Mouse (Mus musculus) lung, adult 2 months (tissue): ENCODE measurements around the gene Nav2. TPM values are rescaled to one million over a fixed set of nuclear protein-coding genes. Genes with fewer than 3 reads are reported as not detected.

Experiments
- DNase-seq: peaks from one replicate; pipeline ENCODE4 v3.0.0; 2022
- H3K4me1 ChIP-seq: fragments of 200-500 bp; 2 replicates; pipeline ENCODE4 v1.6.1; 2011; ENCODE audit warnings: low read length; ENCODE audit not compliant: control insufficient read depth, insufficient read depth
- H3K4me3 ChIP-seq: fragments of 200-500 bp; replicated peaks from 2 replicates; pipeline ENCODE3; 2011; ENCODE audit warnings: low read depth, mild to moderate bottlenecking, control low read depth, low read length; ENCODE audit errors: extremely low read depth
- CTCF ChIP-seq: fragments of 200-500 bp; IDR thresholded peaks from 2 replicates; pipeline ENCODE4 v1.5.1; 2011; ENCODE audit warnings: mild to moderate bottlenecking, low read length, control low read depth; ENCODE audit not compliant: insufficient read depth
- POLR2A ChIP-seq: fragments of 200-500 bp; IDR thresholded peaks from 2 replicates; pipeline ENCODE4 v1.6.1; 2011; ENCODE audit warnings: low read depth, mild to moderate bottlenecking, control low read depth, low read length, borderline replicate concordance; ENCODE audit errors: extremely low read depth
- WGBS: fragments of 180-500 bp; shearing (Covaris S2); methylation state at CpG from one replicate; pipeline ENCODE4 v1.1.7; 2018; 5-methylcytosine and 5-hydroxymethylcytosine counted together
- polyA plus RNA-seq: library from polyadenylated mRNA; depleted of rRNA; stranded (reverse); fragments of >200 nt; gene quantifications from 2 replicates; pipeline ENCODE4 v1.2.3, GENCODE M21; 2012

Gene Nav2
- polyA plus RNA-seq, 1 experiment: 33.9 TPM

DNA sequence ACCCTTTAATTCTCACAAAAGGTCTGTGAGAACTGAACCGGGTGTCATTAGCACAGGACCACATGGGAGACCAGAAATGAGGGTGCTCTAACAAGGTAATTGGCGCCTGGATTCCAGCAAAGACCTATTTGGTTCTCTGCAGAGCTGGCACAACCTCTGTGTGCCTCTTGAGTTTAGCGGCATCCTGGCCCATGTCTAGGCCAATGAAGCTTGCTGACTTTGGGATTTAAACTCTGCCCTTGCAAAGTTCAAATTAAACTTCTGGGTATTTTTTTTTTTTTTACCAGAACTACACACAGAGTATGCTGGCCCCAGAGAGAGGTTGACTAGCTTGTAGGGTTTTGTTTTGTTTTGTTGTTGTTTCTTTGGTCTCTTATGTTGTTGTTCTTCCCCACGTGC, 617.6 kb downstream of the Nav2 start:
- H3K4me3 ChIP-seq: no peak overlapping the region
- H3K4me1 ChIP-seq: peaks cover 6% of the 10 kb centered on the region; the same call in 1 of the 2 replicates
- WGBS: 76% methylated on average over 4 of the region's 4 CpGs
- TF ChIP-seq CTCF (no peak), POLR2A (no peak)
- no peak for DNase-seq

DNA sequence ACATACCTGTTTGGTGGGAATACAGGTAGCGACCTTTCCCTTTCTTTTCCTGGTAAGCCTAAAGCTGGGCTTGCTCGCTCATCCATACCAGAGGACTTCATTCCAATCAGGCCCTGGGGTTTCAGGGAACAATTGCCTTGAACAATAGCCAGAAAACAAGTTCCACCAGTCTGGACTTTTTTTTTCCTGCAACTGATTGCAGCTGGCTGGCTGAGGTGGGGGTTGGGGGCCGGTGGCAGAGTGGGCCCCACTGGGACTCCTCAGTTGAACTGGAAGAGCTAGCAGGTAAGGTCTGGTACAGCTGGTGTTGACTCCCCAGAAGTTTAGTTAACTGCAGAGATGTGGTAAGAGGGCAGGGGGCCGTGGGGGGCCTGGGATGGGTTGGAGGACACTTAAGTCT, 619.0 kb downstream of the Nav2 start:
- 34% methylated on average over 4 of the region's 4 CpGs for WGBS
- H3K4me1 ChIP-seq: peaks cover 6% of the 10 kb centered on the region; the same call in 1 of the 2 replicates
- no peak for DNase-seq
- no peak overlapping the region for H3K4me3 ChIP-seq
- TF ChIP-seq POLR2A (no peak), CTCF (no peak)

DNA sequence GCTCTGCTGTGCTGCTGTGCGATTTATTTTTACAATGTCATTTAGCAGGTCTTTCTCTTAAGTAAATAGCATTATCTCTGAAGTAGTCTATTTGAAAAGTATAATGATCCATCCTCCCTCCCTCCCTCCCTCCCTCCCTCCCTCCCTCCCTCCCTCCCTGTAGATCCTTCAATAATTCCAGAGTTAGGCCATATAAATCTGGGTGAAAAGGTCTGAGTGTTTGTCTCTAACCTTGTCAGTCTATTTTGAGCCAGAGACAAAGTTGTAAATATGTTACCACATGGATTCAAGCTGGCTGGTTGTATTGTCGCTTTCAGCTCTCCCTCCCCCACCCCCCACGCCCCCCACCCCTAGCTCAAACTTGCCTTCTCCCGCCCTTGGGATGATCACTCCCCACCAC, 619.4 kb downstream of the Nav2 start:
- DNase-seq: no peak
- Histone ChIP-seq H3K4me1 (peaks cover 2% of the 10 kb centered on the region; the same call in 1 of the 2 replicates), H3K4me3 (no peak overlapping the region)
- WGBS: 42% methylated on average over 4 of the region's 4 CpGs
- TF ChIP-seq CTCF: no peak
- no peak for TF ChIP-seq POLR2A

DNA sequence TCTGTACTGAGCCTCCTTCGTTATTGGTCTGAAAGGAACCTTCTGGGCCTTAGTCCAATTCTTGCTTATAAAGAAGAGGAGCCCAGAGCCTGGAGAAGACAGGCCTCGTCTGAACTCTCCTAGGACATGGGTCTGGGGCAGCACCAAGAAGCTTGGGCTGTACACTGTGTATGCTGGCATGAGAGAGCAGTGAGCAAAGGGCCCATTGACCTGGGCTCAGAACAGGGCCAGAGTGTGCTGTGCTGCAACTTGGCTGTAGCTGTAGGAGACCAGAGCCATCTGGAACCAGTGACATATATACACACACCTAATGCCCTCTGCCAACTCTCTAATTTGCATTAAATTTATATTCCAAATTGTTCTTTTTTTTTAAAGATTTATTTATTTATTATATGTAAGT, 621.0 kb downstream of the Nav2 start:
- WGBS: 52% methylated on average over 2 of the region's 2 CpGs

DNA sequence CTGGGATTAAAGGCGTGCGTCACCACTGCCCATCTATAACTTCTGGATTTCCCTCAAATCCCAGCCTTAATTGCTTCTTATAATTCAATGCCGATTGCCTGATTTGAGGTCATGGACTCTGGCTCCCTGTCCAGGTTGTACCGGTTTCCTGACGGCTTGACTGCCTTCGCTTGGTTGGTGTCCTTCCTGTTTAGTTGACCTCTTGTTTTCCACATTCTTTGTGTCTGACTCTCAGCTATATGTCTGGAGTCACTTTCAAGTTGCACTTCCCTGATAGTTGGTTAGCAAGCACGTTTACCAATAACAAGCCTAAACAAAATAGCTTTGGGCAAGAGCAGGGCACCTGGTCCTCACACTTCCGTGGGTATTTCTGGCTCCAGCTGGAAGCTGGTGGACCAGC, 625.1 kb downstream of the Nav2 start:
- H3K4me1 ChIP-seq: no peaks in the 10 kb centered on the region
- H3K4me3 ChIP-seq: no peak overlapping the region
- TF ChIP-seq POLR2A (no peak), CTCF (no peak)
- WGBS: 67% methylated on average over 8 of the region's 8 CpGs
- no peak for DNase-seq

More for the DNA sequence above, 621.0 kb downstream of the Nav2 start:
- Histone ChIP-seq H3K4me1 (no peaks in the 10 kb centered on the region; the same call in 1 of the 2 replicates), H3K4me3 (no peak overlapping the region)
- TF ChIP-seq CTCF (no peak), POLR2A (no peak)
- DNase-seq: no peak

DNA sequence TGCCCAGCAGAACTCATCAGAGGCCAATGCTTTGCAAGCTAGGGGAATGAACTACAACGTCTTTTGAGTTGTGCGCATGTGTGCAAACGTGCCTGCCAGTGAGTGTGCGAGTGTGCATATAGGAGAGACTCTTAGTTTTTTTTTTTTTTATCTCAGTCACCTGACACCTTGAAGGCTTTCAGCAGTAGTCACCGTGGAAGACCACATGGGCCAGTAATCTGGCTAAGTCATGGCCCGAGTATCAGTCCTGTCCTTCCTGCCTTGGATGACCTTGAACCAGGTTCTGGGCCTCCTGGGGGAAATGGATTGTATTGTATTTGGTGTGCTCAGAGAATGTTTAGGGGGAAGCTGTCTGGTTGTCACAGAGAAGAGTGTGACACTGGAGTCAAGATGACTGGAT, 625.7 kb downstream of the Nav2 start:
- no peak for DNase-seq
- H3K4me1 ChIP-seq: no peaks in the 10 kb centered on the region
- TF ChIP-seq POLR2A (no peak), CTCF (no peak)
- H3K4me3 ChIP-seq: no peak overlapping the region
- WGBS: 72% methylated on average over 6 of the region's 6 CpGs

DNA sequence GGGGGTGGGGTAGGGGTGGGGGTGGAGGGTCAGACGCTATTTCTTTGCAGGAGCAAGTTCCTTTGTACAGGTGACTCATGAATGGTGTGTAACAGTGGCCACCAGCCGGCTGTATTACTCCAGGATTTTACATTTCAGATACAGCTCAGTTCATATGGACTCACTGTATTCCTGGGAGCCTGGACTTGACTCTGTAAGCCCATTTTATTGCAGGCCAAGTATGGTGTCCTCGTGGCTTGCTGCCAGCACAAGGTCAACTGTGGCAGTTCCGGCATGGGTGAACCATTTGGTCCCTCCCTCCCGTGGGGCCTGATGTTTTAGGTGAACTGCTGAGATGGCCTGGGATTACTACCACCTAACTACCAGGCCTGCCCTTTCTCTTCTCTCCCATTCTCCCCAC, 629.8 kb downstream of the Nav2 start:
- H3K4me1 ChIP-seq: no peaks in the 10 kb centered on the region
- WGBS: 67% methylated on average over 5 of the region's 5 CpGs
- no peak for DNase-seq
- TF ChIP-seq POLR2A (no peak), CTCF (no peak)
- no peak overlapping the region for H3K4me3 ChIP-seq

DNA sequence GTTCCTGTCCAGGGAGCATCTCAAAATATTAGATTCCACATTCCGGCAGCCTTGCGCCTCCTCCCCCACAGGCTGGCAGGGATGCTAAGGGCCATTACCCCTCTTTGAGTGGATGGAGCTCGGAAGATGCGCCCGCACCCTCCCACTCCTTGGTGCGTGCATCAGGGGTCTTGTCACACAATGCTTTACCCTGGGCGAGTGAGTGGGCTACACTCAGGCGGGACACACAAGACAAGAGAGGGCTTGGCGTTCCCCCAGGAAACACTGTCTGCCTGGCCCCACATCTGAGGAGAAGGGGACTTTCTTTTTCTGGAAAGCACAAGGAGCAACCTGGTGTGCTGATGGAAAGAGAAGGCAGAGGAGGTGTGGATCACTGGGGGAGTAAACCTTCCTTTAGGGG, 631.7 kb downstream of the Nav2 start:
- TF ChIP-seq CTCF (no peak), POLR2A (no peak)
- DNase-seq: no peak
- no peaks in the 10 kb centered on the region for H3K4me1 ChIP-seq
- WGBS: 89% methylated on average over 9 of the region's 9 CpGs
- H3K4me3 ChIP-seq: no peak overlapping the region

DNA sequence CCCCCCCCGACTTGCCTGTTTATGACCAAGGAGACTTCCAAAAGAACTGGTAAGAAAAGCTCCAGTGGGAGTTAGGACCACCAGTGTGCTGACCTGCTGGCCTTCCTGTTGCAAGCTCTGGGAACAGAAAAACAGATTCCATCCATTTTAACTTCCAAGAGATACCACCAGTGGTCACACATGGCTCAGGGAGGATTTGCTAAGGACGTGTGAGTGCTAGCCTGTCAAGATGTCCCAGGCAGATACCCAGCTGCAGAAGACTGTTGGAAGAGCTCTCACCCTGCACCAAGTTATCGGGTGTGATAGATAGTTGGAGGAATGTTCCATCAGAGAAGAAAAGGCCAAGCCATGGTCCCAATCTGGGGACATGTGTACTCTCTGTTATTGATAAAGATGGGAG, 633.6 kb downstream of the Nav2 start:
- TF ChIP-seq POLR2A: no peak
- no peak for TF ChIP-seq CTCF
- no peak for DNase-seq
- WGBS: 44% methylated on average over 3 of the region's 3 CpGs

DNA sequence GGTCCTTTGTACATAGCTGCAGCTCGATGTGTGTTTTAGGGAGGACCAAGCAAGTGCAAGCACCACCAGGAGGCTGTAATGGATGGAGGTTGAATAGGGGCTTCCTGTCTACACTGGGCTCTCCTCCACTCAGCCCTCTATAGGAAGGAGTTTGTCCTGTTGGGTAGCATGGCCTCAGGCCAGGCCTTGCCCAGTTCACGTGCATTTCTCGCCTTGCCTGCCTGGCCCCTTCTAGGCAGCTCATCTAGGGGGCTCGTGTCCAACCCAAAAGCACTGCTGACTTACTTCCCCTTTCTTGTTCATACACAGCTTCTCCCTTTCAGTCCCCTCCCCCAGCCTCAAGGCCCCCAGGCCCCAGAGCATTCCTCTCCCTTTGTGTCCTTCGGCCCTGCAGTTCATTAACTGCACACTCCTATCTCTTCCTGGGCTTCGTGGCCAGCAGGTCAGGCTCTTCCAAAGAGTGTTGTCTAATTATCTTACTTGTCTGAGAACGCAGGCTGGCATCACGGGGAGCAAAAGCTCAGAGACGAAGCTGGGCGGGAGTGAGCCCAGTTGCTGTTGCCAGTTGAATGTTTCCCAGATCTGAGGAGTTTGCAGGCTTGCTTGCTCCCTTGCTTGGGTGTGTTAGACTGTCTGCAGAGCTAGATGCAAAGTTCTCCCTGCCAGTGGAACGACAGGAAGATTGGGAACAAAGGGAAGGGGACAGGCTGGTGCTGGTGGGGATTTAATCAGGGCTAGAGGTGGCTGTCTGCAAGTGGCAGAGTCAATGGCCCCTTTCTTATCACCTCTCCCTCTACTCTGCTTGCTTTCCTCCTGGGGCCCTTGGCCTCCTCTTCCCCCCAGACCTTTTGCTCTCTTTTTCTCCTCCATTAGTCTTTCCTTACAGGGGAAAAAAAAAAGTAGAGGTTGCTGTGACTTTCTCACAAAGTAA, 636.5 kb downstream of the Nav2 start:
- Histone ChIP-seq H3K4me3 (no peak overlapping the region), H3K4me1 (no peaks in the 10 kb centered on the region)
- WGBS: 45% methylated on average over 11 of the region's 11 CpGs
- no peak for DNase-seq
- TF ChIP-seq CTCF: no peak
- TF ChIP-seq POLR2A: no peak

More for the DNA sequence above, 633.6 kb downstream of the Nav2 start:
- no peaks in the 10 kb centered on the region for H3K4me1 ChIP-seq
- H3K4me3 ChIP-seq: no peak overlapping the region
